Mouse (Mus musculus): Measurements from ENCODE around the gene Cmtm8. TPM values are rescaled to one million over a fixed set of nuclear protein-coding genes. Genes with fewer than 3 reads are reported as not detected.

The Cmtm8 gene
- polyA plus RNA-seq, 1 experiment from 2014 or later = 118 TPM

DNA sequence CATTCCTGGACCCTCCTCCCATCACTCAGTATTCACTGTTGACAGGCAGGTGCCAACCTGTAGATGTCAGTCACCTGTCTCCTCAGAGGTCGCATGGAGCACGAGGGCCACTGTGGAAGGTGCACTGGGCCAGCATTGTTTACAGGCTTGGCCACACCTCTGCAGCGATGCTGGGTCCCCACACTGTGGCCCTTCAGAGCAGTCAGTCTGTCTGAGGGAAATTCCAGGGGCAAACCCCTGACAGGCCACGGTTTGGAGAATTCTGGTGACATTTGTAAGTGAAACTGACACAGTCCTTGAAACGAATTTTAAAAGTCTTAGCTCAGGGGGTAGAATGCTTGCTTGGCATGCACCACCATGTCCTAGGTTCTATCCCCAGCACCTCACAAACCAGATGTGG is 83.6 kb downstream of the Cmtm8 start:
- WGBS = 74% methylated on average over 5 of the region's 5 CpGs
- H3K4me2 ChIP-seq (ENCODE audit: low read depth, low read length) = no peak overlapping the region
- H3K27ac ChIP-seq (ENCODE audit: low read length) = no peak overlapping the region
- H3K4me3 ChIP-seq (ENCODE audit: low read length) = no peak overlapping the region
- H3K27me3 ChIP-seq (ENCODE audit: control insufficient read depth, insufficient read depth, low read depth, low read length) = no peaks in the 10 kb centered on the region
- no peak for ATAC-seq (ENCODE audit: low read depth)
- no peaks in the 10 kb centered on the region for H3K9me3 ChIP-seq (ENCODE audit: control insufficient read depth, low read length)
- no peak overlapping the region for H3K9ac ChIP-seq (ENCODE audit: low read length)
- H3K36me3 ChIP-seq (ENCODE audit: control insufficient read depth, insufficient read depth, low read length) = peaks cover 6% of the 10 kb centered on the region
- no peaks in the 10 kb centered on the region for H3K4me1 ChIP-seq (replicated peaks; ENCODE audit: control insufficient read depth, insufficient read depth, low read length)

DNA sequence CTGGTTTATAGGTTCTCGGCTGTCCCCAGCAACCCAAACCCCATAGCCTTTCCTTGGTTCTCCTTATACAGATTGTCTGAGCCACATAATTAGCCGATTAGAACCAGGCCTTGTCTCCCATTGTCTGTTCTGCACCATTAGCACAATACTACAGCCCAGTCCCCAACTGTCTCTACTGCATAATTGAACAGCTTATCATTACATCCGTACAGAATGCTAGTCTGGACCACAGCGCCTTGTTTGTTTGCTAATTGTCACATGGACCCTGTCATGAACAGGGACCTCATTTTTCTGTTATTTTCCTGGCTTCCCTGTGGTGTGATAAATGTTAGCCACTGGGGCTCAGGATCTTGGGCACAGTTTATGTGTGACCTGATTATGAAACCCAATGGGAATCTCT is 84.1 kb downstream of the Cmtm8 start:
- no peaks in the 10 kb centered on the region for H3K9me3 ChIP-seq (ENCODE audit: control insufficient read depth, low read length)
- no peak overlapping the region for H3K4me3 ChIP-seq (ENCODE audit: low read length)
- no peak for ATAC-seq (ENCODE audit: low read depth)
- H3K27me3 ChIP-seq (ENCODE audit: control insufficient read depth, insufficient read depth, low read depth, low read length) = no peaks in the 10 kb centered on the region
- no peak overlapping the region for H3K27ac ChIP-seq (ENCODE audit: low read length)
- peaks cover 6% of the 10 kb centered on the region for H3K36me3 ChIP-seq (ENCODE audit: control insufficient read depth, insufficient read depth, low read length)
- H3K4me2 ChIP-seq (ENCODE audit: low read depth, low read length) = no peak overlapping the region
- H3K9ac ChIP-seq (ENCODE audit: low read length) = no peak overlapping the region
- no peaks in the 10 kb centered on the region for H3K4me1 ChIP-seq (replicated peaks; ENCODE audit: control insufficient read depth, insufficient read depth, low read length)
- 80% methylated on average over 4 of the region's 4 CpGs for WGBS

DNA sequence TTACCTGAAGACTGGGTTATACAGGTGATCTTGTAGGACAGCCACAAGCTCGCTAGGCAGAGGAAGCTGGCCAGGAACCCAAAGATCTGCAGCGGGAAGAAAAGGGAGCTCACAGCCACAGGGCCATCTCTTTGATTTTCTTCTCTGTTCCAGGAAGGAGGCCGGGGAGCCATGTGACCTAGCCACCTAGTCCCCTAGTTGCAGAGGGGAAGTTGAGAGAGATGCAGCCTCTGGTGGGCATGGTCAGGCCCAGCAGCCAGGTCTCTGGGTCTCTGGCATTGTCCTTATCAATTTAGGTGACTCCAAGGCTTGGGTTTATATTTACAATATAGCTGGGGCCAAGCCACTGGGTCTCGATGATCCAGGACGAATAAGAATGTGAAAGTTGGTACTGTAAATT is 85.2 kb downstream of the Cmtm8 start:
- no peak overlapping the region for H3K4me3 ChIP-seq (ENCODE audit: low read length)
- H3K27ac ChIP-seq (ENCODE audit: low read length) = no peak overlapping the region
- no peaks in the 10 kb centered on the region for H3K9me3 ChIP-seq (ENCODE audit: control insufficient read depth, low read length)
- peaks cover 6% of the 10 kb centered on the region for H3K36me3 ChIP-seq (ENCODE audit: control insufficient read depth, insufficient read depth, low read length)
- ATAC-seq (ENCODE audit: low read depth) = no peak
- 82% methylated on average over 5 of the region's 5 CpGs for WGBS
- H3K9ac ChIP-seq (ENCODE audit: low read length) = no peak overlapping the region
- H3K27me3 ChIP-seq (ENCODE audit: control insufficient read depth, insufficient read depth, low read depth, low read length) = no peaks in the 10 kb centered on the region
- no peaks in the 10 kb centered on the region for H3K4me1 ChIP-seq (replicated peaks; ENCODE audit: control insufficient read depth, insufficient read depth, low read length)
- H3K4me2 ChIP-seq (ENCODE audit: low read depth, low read length) = no peak overlapping the region

DNA sequence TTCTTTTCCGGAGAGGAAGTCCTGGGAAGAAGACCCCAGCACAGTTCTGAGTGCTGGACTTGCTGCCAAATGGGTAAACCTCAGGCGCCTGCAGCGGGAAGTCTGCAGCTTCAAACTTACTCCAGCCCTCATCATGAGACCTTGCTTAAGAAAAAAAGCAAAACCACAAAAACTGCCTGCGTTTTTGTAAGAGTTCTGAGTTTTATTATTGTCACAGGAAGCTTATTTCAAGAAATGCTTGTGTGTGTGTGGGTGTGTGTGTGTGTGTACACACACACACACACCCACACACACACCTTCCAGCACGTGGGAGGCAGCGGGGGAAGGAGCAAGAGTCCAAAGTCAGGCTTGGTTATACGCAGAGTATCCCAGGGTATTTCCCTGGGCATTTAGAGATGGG is 85.7 kb downstream of the Cmtm8 start:
- 67% methylated on average over 7 of the region's 7 CpGs for WGBS

GRCm38 (mm10) chr9:114752863-114753484 is 91.0 kb downstream of the Cmtm8 start:
- Histone ChIP-seq H3K27ac (ENCODE audit: low read length) (peak overlapping the region; percentile 38; the same call in 1 of the 2 replicates), H3K9ac (ENCODE audit: low read length) (peak overlapping the region; percentile 72), H3K36me3 (ENCODE audit: control insufficient read depth, insufficient read depth, low read length) (peaks cover 5% of the 10 kb centered on the region; the same call in 1 of the 2 replicates), H3K4me2 (ENCODE audit: low read depth, low read length) (peak overlapping the region; percentile 74), H3K9me3 (ENCODE audit: control insufficient read depth, low read length) (no peaks in the 10 kb centered on the region), H3K4me3 (ENCODE audit: low read length) (peak overlapping the region; percentile 63), H3K27me3 (ENCODE audit: control insufficient read depth, insufficient read depth, low read depth, low read length) (no peaks in the 10 kb centered on the region), H3K4me1 (replicated peaks; ENCODE audit: control insufficient read depth, insufficient read depth, low read length) (no peaks in the 10 kb centered on the region)
- peak; percentile 95 for ATAC-seq (ENCODE audit: low read depth)
- 6% methylated on average over 34 of the region's 36 CpGs for WGBS

More for the DNA sequence above, 85.7 kb downstream of the Cmtm8 start:
- Histone ChIP-seq H3K9me3 (ENCODE audit: control insufficient read depth, low read length) (no peaks in the 10 kb centered on the region), H3K4me3 (ENCODE audit: low read length) (no peak overlapping the region), H3K4me1 (replicated peaks; ENCODE audit: control insufficient read depth, insufficient read depth, low read length) (no peaks in the 10 kb centered on the region), H3K36me3 (ENCODE audit: control insufficient read depth, insufficient read depth, low read length) (peaks cover 6% of the 10 kb centered on the region), H3K9ac (ENCODE audit: low read length) (no peak overlapping the region), H3K4me2 (ENCODE audit: low read depth, low read length) (no peak overlapping the region), H3K27ac (ENCODE audit: low read length) (no peak overlapping the region), H3K27me3 (ENCODE audit: control insufficient read depth, insufficient read depth, low read depth, low read length) (no peaks in the 10 kb centered on the region)
- no peak for ATAC-seq (ENCODE audit: low read depth)

- no peak overlapping the region for H3K9ac ChIP-seq (ENCODE audit: low read length)
- peaks cover 9% of the 10 kb centered on the region; the same call in 1 of the 2 replicates for H3K36me3 ChIP-seq (ENCODE audit: control insufficient read depth, insufficient read depth, low read length)
- H3K4me1 ChIP-seq (replicated peaks; ENCODE audit: control insufficient read depth, insufficient read depth, low read length) = no peaks in the 10 kb centered on the region
- no peak for ATAC-seq (ENCODE audit: low read depth)
- 71% methylated on average over 9 of the region's 9 CpGs for WGBS
- H3K27ac ChIP-seq (ENCODE audit: low read length) = no peak overlapping the region
- no peaks in the 10 kb centered on the region for H3K9me3 ChIP-seq (ENCODE audit: control insufficient read depth, low read length)
- H3K27me3 ChIP-seq (ENCODE audit: control insufficient read depth, insufficient read depth, low read depth, low read length) = no peaks in the 10 kb centered on the region
- H3K4me3 ChIP-seq (ENCODE audit: low read length) = no peak overlapping the region; the same call in 1 of the 2 replicates
- peak overlapping the region; percentile 74 for H3K4me2 ChIP-seq (ENCODE audit: low read depth, low read length)
These were observed 91.6 kb downstream of the Cmtm8 start for GRCm38 (mm10) chr9:114752311-114752710.

DNA sequence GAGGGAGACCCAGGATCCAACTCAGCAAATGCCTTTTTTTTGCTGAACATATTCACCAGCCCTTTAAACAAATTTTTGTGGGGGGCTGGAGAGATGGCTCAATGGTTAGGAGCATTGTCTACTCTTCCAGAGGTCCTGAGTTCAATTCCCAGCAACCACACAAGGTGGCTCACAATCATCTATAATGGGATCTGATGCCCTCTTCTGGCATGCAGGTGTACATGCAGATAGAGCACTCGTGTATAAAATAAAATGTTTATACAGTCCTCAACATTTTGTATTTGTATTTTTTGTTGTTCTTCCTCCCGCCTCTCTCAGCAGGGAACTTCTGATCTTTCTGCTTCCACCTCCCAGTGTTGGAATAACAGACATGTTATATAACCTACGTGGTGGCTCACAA is 92.4 kb downstream of the Cmtm8 start:
- Histone ChIP-seq H3K4me3 (ENCODE audit: low read length) (no peak overlapping the region), H3K27me3 (ENCODE audit: control insufficient read depth, insufficient read depth, low read depth, low read length) (no peaks in the 10 kb centered on the region), H3K9ac (ENCODE audit: low read length) (no peak overlapping the region), H3K4me2 (ENCODE audit: low read depth, low read length) (no peak overlapping the region), H3K4me1 (replicated peaks; ENCODE audit: control insufficient read depth, insufficient read depth, low read length) (no peaks in the 10 kb centered on the region), H3K27ac (ENCODE audit: low read length) (no peak overlapping the region), H3K36me3 (ENCODE audit: control insufficient read depth, insufficient read depth, low read length) (peaks cover 11% of the 10 kb centered on the region; the same call in 1 of the 2 replicates), H3K9me3 (ENCODE audit: control insufficient read depth, low read length) (no peaks in the 10 kb centered on the region)
- 81% methylated on average over 3 of the region's 3 CpGs for WGBS
- no peak for ATAC-seq (ENCODE audit: low read depth)

GRCm38 (mm10) chr9:114747466-114747865 is 96.5 kb downstream of the Cmtm8 start:
- 78% methylated on average over 12 of the region's 12 CpGs for WGBS
- H3K36me3 ChIP-seq (ENCODE audit: control insufficient read depth, insufficient read depth, low read length) = peaks cover 15% of the 10 kb centered on the region; the same call in 1 of the 2 replicates
- ATAC-seq (ENCODE audit: low read depth) = no peak
- H3K4me2 ChIP-seq (ENCODE audit: low read depth, low read length) = no peak overlapping the region
- H3K27me3 ChIP-seq (ENCODE audit: control insufficient read depth, insufficient read depth, low read depth, low read length) = no peaks in the 10 kb centered on the region
- H3K27ac ChIP-seq (ENCODE audit: low read length) = no peak overlapping the region
- H3K9me3 ChIP-seq (ENCODE audit: control insufficient read depth, low read length) = no peaks in the 10 kb centered on the region
- no peak overlapping the region for H3K9ac ChIP-seq (ENCODE audit: low read length)
- no peaks in the 10 kb centered on the region for H3K4me1 ChIP-seq (replicated peaks; ENCODE audit: control insufficient read depth, insufficient read depth, low read length)
- no peak overlapping the region for H3K4me3 ChIP-seq (ENCODE audit: low read length)

GRCm38 (mm10) chr9:114747012-114747411 is 96.9 kb downstream of the Cmtm8 start:
- Histone ChIP-seq H3K9me3 (ENCODE audit: control insufficient read depth, low read length) (no peaks in the 10 kb centered on the region), H3K4me1 (replicated peaks; ENCODE audit: control insufficient read depth, insufficient read depth, low read length) (no peaks in the 10 kb centered on the region), H3K36me3 (ENCODE audit: control insufficient read depth, insufficient read depth, low read length) (peaks cover 15% of the 10 kb centered on the region; the same call in 1 of the 2 replicates), H3K4me3 (ENCODE audit: low read length) (no peak overlapping the region), H3K27ac (ENCODE audit: low read length) (no peak overlapping the region), H3K4me2 (ENCODE audit: low read depth, low read length) (no peak overlapping the region), H3K9ac (ENCODE audit: low read length) (no peak overlapping the region), H3K27me3 (ENCODE audit: control insufficient read depth, insufficient read depth, low read depth, low read length) (no peaks in the 10 kb centered on the region)
- WGBS = 77% methylated on average over 10 of the region's 10 CpGs
- no peak for ATAC-seq (ENCODE audit: low read depth)
